Mouse (Mus musculus) v-Abl transformed pro-B cells (cell line): ENCODE results near the gene Prkacb.

Source experiments
- in situ Hi-C, 2 experiments: fragments of 400-800 bp; cut with MboI; formaldehyde crosslinking; loops; one replicate each; pipeline ENCODE4 v1.15.1; 2025; ENCODE audit not compliant: unreplicated experiment in 2 of 2

Gene Prkacb

GRCm38 (mm10) chr3:146735657-146736056 is 77.1 kb downstream of the Prkacb start:
- in situ Hi-C loops, result no loop called here

- in situ Hi-C loops, result no loop called here
These were observed 77.7 kb downstream of the Prkacb start for GRCm38 (mm10) chr3:146734907-146735629.

- in situ Hi-C loops, result no loop called here
These were observed 81.3 kb downstream of the Prkacb start for GRCm38 (mm10) chr3:146731499-146731898.

DNA sequence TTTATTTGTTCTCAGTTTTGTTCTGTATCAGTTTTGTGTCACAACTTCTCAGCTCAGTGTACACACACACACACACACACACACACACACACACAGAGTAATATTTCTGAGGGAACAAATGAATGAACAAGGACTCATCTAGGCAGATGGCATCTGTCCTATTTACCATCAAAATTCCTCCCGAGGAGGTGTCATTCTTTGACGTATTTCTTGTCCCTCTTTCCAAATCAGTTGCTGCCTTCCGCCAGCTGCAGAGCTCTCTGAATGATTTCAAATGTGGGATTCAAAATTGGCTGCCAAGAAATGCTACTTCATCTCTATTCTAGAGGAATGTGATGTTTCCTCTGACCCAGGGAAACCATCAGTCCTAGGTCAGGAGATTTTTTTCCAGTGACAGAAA is 89.8 kb downstream of the Prkacb start:
- in situ Hi-C loops, result no loop called here

DNA sequence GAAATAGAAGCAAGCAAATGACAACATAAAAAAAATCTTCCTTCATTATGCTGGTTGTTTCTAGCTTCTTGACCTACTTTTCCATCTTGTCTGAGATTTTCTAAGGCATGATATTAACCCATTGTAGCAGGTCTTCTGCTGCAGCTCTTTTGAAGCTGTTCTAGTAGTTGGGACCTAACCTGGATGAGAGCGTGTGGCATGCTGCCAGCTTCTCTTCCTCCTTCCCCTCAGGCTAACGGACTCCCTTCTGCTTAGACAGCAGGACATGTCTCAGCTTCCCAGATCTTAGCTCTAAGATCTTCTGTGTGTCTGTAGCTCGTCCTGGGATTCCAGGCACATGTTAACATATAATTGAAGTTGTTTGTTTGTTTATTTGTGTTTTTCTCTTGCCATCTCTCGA is 93.1 kb downstream of the Prkacb start:
- in situ Hi-C loops, result no loop called here

DNA sequence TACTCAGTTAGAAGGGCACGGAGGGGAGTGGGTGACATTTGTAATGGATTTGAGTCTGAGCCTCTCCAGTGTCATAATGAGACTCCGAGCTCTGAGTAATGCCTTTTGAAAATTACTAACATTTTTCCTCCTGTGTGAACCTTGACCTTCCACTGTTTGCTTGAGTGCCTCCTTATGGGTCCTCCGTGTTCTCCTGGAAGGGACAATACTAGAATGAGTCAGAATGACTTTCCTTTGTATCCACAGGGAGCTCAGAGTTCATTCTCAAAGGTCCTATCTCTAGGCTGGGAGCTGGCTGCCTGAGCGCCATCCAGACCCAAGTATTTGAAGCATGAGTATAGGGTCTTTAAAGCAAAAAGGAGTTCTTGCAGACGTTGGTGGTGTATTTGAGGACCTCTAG is 94.5 kb downstream of the Prkacb start:
- in situ Hi-C loops, result no loop called here

- in situ Hi-C loops, result no loop called here
These were observed 100.5 kb downstream of the Prkacb start for GRCm38 (mm10) chr3:146712305-146712704.

- in situ Hi-C loops, result no loop called here
These were observed 101.2 kb downstream of the Prkacb start for GRCm38 (mm10) chr3:146711559-146711958.

DNA sequence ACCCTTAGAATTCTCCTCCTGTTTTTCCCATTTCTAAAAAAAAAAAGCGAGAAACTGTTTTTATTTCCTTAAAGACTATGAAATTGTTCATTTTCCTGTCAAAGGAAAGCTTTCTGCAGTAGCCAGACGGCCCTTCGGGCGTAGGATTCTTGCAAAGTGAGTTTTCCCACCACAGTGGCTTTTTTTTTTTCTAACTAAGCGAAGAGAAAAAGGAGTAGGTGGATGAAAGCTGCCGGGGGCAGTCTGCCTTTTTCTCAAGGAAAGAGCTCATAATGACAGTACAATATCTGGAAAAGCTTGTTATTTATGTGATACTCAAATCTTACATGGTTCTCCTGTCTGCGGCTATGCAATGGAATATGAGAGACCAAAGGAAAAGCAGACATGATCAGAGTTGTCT is 101.7 kb downstream of the Prkacb start:
- in situ Hi-C loops, result no loop called here

DNA sequence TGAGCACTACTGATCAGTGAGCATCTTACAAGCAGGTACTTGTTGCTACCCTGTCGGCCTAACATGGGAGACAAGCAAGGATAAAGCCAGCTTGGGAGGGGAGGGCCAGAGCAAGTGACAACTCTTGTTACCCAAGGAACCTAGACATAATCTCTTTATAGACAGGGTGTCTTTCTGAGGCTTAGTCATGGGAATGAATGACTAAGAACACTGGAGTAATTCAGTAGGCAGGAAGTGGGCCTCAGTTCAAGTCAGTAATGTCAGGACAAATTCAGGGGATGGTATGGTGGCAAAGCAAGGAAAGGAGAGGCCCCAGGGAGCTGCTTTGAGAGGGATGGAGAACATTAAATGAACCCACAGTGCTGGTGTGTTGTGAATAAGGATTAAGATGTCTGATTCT is 103.7 kb downstream of the Prkacb start:
- in situ Hi-C loops, result no loop called here

DNA sequence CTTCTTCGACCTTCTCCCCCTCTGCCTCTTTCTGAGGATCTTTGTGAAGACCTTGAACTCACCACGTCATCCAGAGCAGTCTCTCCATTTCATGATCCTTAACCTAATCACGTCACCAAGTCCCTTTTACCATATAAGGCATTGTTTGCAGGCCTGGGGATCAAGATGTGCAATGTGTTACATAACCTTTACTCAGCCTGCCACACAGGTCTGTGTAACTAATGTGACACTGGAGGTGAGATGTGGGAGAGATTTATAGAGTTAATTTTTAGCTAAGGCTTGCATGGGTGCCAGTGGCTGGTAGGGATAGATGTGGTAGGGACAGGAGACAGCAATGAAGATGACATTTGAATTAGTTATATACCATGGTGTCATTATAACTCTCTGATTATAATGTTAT is 104.4 kb downstream of the Prkacb start:
- in situ Hi-C loops, result no loop called here

DNA sequence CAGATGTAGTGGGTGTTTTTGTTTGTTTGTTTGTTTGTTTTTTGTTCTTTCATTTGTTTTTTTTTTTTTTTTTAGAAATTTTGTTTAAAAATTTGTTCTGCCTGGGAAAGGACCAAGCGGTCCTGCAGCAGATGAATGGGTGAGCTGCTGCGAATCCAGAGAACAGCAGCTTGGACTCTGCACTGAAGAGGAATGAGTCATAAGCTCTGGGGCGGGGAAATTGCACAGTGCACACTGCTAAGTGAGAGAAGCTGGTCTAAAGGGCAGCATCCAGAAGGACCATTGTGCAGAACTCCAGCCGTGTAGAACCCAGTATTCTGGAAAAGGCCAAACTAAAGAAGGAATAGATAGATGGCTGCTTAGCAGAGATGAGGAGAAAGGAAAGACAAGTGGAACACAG is 108.7 kb downstream of the Prkacb start:
- in situ Hi-C loops, result no loop called here

DNA sequence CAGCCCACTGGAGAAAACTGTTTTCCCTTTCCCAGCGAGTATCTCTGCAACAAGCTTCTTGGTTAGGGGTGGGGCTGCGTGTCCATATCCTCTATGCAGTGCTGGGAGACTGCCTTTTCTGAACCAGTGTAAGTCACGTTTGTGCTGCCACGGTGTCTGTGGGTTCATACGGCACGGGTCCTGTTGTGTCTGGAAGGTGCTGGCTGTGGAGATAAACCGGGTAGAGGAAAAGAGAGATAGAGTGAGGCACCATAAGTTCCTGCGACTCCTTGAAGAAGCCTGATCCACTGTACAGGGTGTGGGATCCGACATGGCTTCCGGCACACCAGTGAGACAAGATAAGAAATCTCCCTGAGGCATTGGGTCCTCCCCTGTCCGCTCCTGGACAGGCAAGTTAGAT is 112.7 kb downstream of the Prkacb start:
- in situ Hi-C loops, result no loop called here

DNA sequence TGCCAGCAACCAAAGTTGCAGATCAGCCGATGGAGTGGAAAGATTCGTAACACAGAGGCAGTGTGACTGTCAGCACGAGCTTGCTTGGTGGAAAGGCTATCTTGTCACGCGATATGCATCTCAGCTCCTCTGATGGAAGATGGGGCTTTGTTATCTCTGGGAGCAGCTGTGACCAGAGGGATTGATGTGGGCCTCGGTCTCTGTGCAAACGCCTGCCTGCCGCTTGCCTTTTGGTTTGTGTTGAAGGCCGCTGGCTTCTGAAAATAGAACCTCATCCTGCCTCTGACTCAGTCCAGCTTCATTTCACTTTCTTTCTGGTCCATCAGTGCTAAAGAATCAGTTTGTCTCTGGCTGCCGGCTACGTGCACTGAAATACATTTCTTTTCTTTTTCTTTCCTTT is 113.8 kb downstream of the Prkacb start:
- in situ Hi-C loops, result no loop called here

- in situ Hi-C loops, result no loop called here
These were observed 120.2 kb downstream of the Prkacb start for GRCm38 (mm10) chr3:146692547-146692946.

DNA sequence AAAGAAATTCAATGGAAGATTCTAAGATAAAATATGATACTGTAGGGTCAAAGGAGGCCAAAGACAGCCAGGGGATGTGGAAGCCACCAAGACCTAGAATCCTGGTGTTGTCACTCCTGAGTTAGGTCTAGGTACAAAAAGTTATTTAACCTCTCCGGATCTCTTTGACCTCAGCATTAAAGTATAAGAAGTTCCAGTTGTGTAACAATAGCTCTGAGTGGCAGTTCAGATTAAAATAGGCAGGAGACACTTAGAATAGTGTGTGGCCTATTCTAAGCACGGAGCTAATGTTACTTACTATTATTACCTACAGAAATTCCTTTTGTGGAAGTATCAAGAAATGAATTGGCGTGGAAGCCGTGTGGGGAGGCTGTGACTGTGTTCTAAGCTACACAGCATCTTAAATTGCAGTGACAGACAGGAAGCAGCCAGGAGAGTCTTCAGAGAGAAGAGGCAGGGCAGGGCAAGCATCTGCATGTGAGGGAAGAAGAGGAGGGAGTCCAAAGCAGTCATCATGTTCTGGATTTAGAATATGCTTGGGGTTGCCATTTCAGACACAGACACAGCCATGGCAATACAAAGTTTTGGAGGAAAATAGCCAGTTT is 125.6 kb downstream of the Prkacb start:
- in situ Hi-C loops, result no loop called here

DNA sequence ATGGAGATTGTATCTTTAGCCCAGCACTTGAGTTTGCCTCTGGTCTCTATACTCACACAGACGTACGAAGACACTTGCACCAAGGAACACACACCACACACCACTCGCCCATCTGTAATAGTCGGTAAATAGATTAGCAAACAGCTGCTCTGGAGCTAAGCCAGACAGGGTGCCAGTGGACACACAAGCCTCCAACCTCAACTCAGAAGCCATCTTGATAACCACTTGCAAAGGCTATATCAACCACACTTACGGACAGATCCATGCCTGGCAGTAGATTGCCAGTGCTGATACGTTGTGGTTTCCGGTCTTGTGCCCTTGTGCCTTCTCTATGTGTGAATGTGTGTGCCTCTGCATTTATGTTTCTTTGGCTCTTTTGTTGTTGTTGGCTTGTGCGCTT is 126.4 kb downstream of the Prkacb start:
- in situ Hi-C loops, result no loop called here

DNA sequence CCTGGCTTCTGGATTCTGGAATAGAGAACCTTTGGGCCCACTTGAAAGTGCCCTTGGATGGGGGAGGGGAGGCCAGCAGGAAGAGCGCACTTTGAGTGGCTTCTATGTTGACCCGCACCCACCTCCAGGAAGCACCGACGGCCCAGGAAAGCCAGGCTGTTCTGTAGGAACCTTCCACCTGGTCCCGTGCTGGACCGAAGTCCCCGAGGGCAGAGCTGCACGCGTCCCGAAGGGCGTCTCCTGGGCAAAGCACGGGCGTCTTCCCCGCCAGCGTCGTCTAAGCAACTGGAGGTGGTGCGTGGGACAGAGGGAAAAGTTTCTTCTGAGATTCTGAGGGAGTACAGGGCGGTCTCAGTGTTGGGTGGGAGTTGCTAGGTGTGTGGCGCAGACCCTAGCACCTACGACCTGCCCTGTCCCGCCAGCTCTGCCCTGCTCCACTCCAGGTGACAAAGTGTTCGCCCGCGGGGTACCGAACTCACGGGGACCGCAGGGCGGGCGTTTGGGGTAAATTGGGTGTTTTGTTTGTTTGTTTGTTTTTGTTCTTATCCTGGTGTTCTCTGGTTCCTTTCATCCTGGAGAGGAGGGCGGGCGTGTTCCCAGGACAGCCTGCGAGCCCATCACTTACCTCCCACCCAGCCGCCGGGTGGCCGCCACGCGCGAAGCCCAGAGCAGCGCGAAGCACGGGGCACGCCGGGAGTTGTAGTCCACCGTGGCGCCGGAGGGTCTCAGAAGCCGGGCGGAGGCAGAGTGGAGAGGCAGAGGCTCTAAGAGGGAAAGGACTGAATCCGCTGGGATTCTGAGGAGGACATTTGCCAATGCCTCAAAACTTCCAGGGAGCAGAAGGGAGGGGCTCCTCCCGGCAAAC is 127.7 kb downstream of the Prkacb start, which contains the start of gene Samd13:
Samd13 (minus strand) TSS at position 782 of the 865 bp plus-strand sequence.
- in situ Hi-C loops, result no loop called here

- in situ Hi-C loops, result no loop called here
These were observed 129.7 kb downstream of the Prkacb start for GRCm38 (mm10) chr3:146683095-146683494.

DNA sequence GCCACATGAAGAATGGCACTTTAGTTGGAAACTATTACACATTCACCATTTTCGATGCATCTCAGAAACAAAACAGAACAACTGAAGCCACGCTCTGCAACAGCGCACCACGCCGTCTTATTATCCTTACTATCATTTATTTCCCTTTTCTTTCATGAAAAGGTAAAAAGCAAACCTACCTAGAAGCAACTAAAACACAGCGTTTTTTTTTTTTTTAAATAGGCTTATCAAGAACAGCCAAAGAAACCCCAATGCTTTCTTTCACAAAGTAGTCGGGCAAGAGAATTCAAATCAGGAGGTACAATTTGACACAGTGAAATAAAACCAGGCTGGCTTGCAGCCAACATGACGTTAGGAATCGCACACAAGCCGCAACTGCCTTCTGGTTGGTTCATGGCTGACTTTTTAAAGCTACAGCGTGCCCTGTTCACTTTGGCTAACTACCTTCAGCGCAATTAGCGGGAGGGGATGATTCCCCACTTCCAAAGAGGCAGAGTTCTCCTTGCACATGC is 130.6 kb downstream of the Prkacb start:
- in situ Hi-C loops, result no loop called here

- in situ Hi-C loops, result no loop called here
These were observed 131.1 kb downstream of the Prkacb start for GRCm38 (mm10) chr3:146681696-146682095.
